Mouse (Mus musculus): ENCODE data around the gene Yap1. TPM values are rescaled to one million over a fixed set of nuclear protein-coding genes. Genes with fewer than 3 reads are reported as not detected.
A peak's percentile ranks its signal among the peaks of the same experiment; 100 is the strongest.
"Not testable (repeated sequence)": the region's sequence is repeated elsewhere in the genome, so short reads cannot be mapped to it uniquely, and the experiment has no call there.

Gene Yap1
- polyA plus RNA-seq, 1 experiment: not detected

- Histone ChIP-seq H3K27ac (ENCODE audit: insufficient read depth, low read depth, low read length) (no peak overlapping the region), H3K4me3 (ENCODE audit: insufficient read depth, low read depth, low read length) (no peak overlapping the region), H3K4me1 (ENCODE audit: control insufficient read depth, insufficient read depth, low read length) (no peaks in the 10 kb centered on the region)
- WGBS: 66% methylated on average over 19 of the region's 19 CpGs
- TF ChIP-seq POLR2A (IDR thresholded peaks at IDR 0.05; ENCODE audit: insufficient read depth, low read depth, low read length): no peak
- TF ChIP-seq CTCF (IDR thresholded peaks at IDR 0.05; ENCODE audit: insufficient read depth, low read depth, low read length): no peak
Observed at GRCm38 (mm10) chr9:7913953-7914352, 90.4 kb downstream of the Yap1 start.

GRCm38 (mm10) chr9:7907351-7907985, 96.9 kb downstream of the Yap1 start:
- Histone ChIP-seq H3K4me1 (ENCODE audit: control insufficient read depth, insufficient read depth, low read length) (no peaks in the 10 kb centered on the region), H3K27ac (ENCODE audit: insufficient read depth, low read depth, low read length) (no peak overlapping the region), H3K4me3 (ENCODE audit: insufficient read depth, low read depth, low read length) (no peak overlapping the region)
- 89% methylated on average over 2 of the region's 2 CpGs for WGBS
- TF ChIP-seq CTCF (IDR thresholded peaks at IDR 0.05; ENCODE audit: insufficient read depth, low read depth, low read length) (no peak), POLR2A (IDR thresholded peaks at IDR 0.05; ENCODE audit: insufficient read depth, low read depth, low read length) (no peak)

GRCm38 (mm10) chr9:7906564-7906963, 97.8 kb downstream of the Yap1 start:
- no peak overlapping the region for H3K27ac ChIP-seq (ENCODE audit: insufficient read depth, low read depth, low read length)
- TF ChIP-seq POLR2A (IDR thresholded peaks at IDR 0.05; ENCODE audit: insufficient read depth, low read depth, low read length) (no peak), CTCF (IDR thresholded peaks at IDR 0.05; ENCODE audit: insufficient read depth, low read depth, low read length) (no peak)
- 77% methylated on average over 1 of the region's 1 CpGs for WGBS
- no peaks in the 10 kb centered on the region for H3K4me1 ChIP-seq (ENCODE audit: control insufficient read depth, insufficient read depth, low read length)
- no peak overlapping the region for H3K4me3 ChIP-seq (ENCODE audit: insufficient read depth, low read depth, low read length)

GRCm38 (mm10) chr9:7903825-7904224, 100.6 kb downstream of the Yap1 start:
- no peak for TF ChIP-seq CTCF (IDR thresholded peaks at IDR 0.05; ENCODE audit: insufficient read depth, low read depth, low read length)
- Histone ChIP-seq H3K4me3 (ENCODE audit: insufficient read depth, low read depth, low read length) (no peak overlapping the region), H3K27ac (ENCODE audit: insufficient read depth, low read depth, low read length) (no peak overlapping the region), H3K4me1 (ENCODE audit: control insufficient read depth, insufficient read depth, low read length) (no peaks in the 10 kb centered on the region)
- WGBS: 73% methylated on average over 5 of the region's 5 CpGs

- 95% methylated on average over 2 of the region's 2 CpGs for WGBS
- TF ChIP-seq POLR2A (IDR thresholded peaks at IDR 0.05; ENCODE audit: insufficient read depth, low read depth, low read length) (no peak), CTCF (IDR thresholded peaks at IDR 0.05; ENCODE audit: insufficient read depth, low read depth, low read length) (no peak)
- Histone ChIP-seq H3K4me3 (ENCODE audit: insufficient read depth, low read depth, low read length) (no peak overlapping the region), H3K4me1 (ENCODE audit: control insufficient read depth, insufficient read depth, low read length) (no peaks in the 10 kb centered on the region), H3K27ac (ENCODE audit: insufficient read depth, low read depth, low read length) (peak overlapping the region; percentile 33; the same call in 1 of the 2 replicates)
Observed at GRCm38 (mm10) chr9:7903262-7903661, 101.1 kb downstream of the Yap1 start.

- Histone ChIP-seq H3K27ac (ENCODE audit: insufficient read depth, low read depth, low read length) (no peak overlapping the region), H3K4me1 (ENCODE audit: control insufficient read depth, insufficient read depth, low read length) (no peaks in the 10 kb centered on the region), H3K4me3 (ENCODE audit: insufficient read depth, low read depth, low read length) (no peak overlapping the region)
- 60% methylated on average over 7 of the region's 7 CpGs for WGBS
- no peak for TF ChIP-seq POLR2A (IDR thresholded peaks at IDR 0.05; ENCODE audit: insufficient read depth, low read depth, low read length)
- TF ChIP-seq CTCF (IDR thresholded peaks at IDR 0.05; ENCODE audit: insufficient read depth, low read depth, low read length): no peak
Observed at GRCm38 (mm10) chr9:7902311-7902710, 102.1 kb downstream of the Yap1 start.

GRCm38 (mm10) chr9:7900965-7901364, 103.4 kb downstream of the Yap1 start:
- Histone ChIP-seq H3K4me1 (ENCODE audit: control insufficient read depth, insufficient read depth, low read length) (no peaks in the 10 kb centered on the region), H3K27ac (ENCODE audit: insufficient read depth, low read depth, low read length) (no peak overlapping the region), H3K4me3 (ENCODE audit: insufficient read depth, low read depth, low read length) (no peak overlapping the region)
- 96% methylated on average over 8 of the region's 8 CpGs for WGBS
- TF ChIP-seq POLR2A (IDR thresholded peaks at IDR 0.05; ENCODE audit: insufficient read depth, low read depth, low read length): no peak
- TF ChIP-seq CTCF (IDR thresholded peaks at IDR 0.05; ENCODE audit: insufficient read depth, low read depth, low read length): no peak

- WGBS: 10% methylated on average over 3 of the region's 3 CpGs
- Histone ChIP-seq H3K27ac (ENCODE audit: insufficient read depth, low read depth, low read length) (no peak overlapping the region), H3K4me1 (ENCODE audit: control insufficient read depth, insufficient read depth, low read length) (no peaks in the 10 kb centered on the region), H3K4me3 (ENCODE audit: insufficient read depth, low read depth, low read length) (no peak overlapping the region)
- TF ChIP-seq POLR2A (IDR thresholded peaks at IDR 0.05; ENCODE audit: insufficient read depth, low read depth, low read length) (no peak), CTCF (IDR thresholded peaks at IDR 0.05; ENCODE audit: insufficient read depth, low read depth, low read length) (no peak)
Observed at GRCm38 (mm10) chr9:7897502-7897901, 106.9 kb downstream of the Yap1 start.

GRCm38 (mm10) chr9:7891796-7892195, 112.6 kb downstream of the Yap1 start:
- H3K27ac ChIP-seq (ENCODE audit: insufficient read depth, low read depth, low read length); H3K4me1 ChIP-seq (ENCODE audit: control insufficient read depth, insufficient read depth, low read length); H3K4me3 ChIP-seq (ENCODE audit: insufficient read depth, low read depth, low read length): not testable (repeated sequence)
- WGBS: 100% methylated on average over 1 of the region's 1 CpGs

- 79% methylated on average over 1 of the region's 1 CpGs for WGBS
- H3K4me3 ChIP-seq (ENCODE audit: insufficient read depth, low read depth, low read length): no peak overlapping the region
- no peak overlapping the region for H3K27ac ChIP-seq (ENCODE audit: insufficient read depth, low read depth, low read length)
- TF ChIP-seq POLR2A (IDR thresholded peaks at IDR 0.05; ENCODE audit: insufficient read depth, low read depth, low read length) (no peak), CTCF (IDR thresholded peaks at IDR 0.05; ENCODE audit: insufficient read depth, low read depth, low read length) (no peak)
- no peaks in the 10 kb centered on the region for H3K4me1 ChIP-seq (ENCODE audit: control insufficient read depth, insufficient read depth, low read length)
Observed at GRCm38 (mm10) chr9:7891177-7891576, 113.2 kb downstream of the Yap1 start.

Data from olfactory bulb, adult 2 months (tissue).